Mouse (Mus musculus) cerebellum, postnatal 10 days (tissue): Measurements from ENCODE around the gene Mprip.
"Not testable (repeated sequence)": the region's sequence is repeated elsewhere in the genome, so short reads cannot be mapped to it uniquely, and the experiment has no call there.

Source experiments
- DNase-seq, 2 experiments: peaks; one replicate each; pipeline ENCODE4 v3.0.0; 2021; ENCODE audit warnings: mixed read lengths in 2 of 2

Gene Mprip

DNA sequence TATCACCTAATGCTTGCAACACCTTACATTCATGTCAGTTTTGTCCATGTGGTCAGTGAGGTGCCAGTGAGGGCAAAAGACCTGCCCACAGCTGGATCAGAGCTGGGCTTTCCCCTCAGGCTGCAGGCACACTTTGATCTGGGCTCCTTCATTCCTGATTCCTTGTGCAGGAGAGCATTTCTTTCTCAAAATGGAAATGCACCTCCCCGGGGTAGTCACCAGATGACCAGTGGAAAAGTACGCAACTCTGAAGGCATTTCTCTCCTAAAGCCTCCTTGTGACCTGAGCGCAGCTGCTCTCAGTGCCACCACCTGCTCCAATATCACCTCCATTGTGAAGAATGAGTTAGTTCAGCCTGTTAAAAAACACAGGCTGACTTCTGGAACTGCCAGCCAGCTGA lies at the start of gene Mprip:
Mprip (plus strand) TSS at position 301 of the 400 bp plus-strand sequence.
- no peak for DNase-seq

DNA sequence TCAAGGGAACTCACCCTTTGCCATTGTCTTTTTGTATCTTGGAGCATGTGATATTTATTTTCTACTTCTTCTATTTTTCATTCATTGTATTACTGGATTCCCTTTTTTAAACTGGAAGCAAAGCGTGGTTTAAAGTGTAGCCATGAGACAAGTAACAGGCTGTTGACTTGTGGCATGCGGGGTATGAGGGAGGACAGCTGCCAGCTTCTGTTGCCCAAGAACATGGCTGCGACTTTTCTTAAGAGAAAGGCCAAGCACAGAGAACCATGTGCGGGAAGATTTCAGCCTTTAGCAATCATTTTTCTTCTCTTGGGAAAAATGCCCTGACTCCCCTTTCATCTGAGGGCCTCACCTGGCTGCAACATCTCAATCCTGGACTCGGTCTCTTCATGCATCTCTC lies 49.5 kb upstream of the Mprip start:
- DNase-seq, result no peak

DNA sequence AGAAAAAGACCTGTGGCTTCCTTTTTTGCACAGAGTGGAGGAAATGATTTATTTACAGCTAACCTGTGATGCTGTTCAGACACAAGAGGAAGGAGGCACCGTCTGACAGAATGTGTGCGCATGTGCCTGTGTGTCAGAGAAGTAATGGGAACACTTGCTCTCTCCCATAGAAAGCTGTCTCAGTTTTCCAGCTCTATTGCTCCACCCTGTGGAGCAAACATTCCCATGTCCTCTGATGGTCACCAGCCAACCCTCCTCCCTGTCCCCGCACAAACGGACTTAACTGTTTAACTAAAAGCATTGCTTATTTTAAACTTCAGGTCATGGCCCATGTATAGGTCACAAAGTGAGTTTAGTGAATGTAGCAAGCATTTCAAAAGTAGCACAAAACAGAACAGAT lies 47.0 kb upstream of the Mprip start:
- DNase-seq, result peak; percentile 68 to 72

DNA sequence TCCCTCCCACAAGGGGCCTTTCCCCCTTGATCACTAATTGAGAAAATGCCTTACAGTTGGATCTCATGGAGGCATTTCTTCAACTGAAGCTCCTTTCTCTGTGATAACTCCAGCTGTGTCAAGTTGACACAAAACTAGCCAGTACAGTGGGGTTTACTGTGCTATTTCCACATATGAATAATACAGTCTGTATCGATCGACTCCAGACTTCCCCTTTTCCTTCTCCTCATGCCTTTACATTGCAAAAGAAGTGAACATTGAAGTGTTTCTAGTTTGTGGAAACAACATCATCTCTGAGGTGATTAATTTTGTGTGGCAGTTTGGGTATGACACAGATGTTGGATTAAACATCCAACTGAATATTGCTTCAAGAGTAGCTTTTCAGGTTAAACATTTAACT lies 44.1 kb upstream of the Mprip start:
- DNase-seq, result not testable (repeated sequence)

DNA sequence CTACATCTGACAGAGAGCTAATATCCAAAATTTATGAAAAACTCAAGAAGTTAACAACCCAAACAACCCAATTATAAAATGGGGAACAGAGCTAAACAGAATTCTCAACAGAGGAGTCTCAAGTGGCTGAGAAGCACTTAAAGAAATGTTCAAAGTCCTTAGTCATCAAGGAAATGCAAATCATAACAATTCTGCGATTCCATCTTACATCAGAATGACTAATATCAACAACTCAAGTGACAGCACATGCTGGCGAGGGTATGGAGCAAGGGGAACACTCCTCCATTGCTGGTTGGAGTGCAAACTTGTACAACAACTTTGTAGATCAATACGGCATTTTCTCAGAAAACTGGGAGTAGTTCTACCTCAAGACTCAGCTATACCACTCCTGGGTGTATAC lies 38.9 kb upstream of the Mprip start:
- DNase-seq, result no peak

DNA sequence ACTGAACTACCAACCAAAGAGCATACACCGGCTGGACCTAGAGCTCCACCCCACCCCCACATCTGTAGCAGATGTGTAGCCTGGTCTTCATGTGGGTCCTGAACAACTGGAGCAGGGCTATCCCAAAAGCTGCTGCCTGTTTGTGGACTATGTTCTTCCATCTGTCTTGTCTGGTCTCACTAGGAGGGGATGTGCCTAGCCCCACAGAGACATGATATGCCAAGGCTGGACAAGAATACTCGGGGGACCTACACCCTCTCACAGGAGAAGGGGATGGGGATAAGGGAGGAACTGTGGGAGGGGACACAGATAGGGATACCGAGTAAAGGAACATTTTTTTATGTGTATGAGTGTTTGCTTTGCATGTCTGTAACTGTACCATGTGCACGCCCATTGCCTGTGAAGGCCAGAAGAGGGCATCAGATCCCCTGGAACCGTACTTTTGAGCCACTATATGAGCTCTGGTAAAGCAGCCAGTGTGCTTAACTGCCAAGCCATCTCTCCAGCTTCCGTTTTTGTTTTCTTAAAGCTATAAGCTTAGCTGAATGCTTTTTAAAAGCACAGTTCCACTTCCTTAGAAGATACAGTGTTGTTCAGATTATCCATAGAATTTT lies 37.0 kb upstream of the Mprip start:
- DNase-seq, result peak; percentile 80 to 81

DNA sequence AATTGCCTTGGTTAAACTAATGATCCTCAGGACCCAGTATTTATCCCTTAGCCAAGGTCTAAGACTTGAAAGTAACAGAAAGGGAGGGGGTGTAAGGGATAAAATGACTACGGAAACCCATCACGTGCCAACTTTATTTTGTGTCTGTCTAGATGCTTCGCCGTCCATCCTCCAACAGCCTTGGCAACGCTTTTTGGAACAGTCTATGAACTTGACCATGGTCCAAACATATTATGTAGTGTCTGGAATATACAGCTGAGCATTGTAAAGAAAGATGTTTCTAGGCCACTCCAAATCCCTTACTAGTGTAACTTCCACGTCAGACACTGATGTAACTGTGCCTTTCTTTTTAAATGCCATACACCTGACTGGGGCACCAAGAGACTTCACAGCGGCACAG lies 34.9 kb upstream of the Mprip start:
- no peak for DNase-seq

DNA sequence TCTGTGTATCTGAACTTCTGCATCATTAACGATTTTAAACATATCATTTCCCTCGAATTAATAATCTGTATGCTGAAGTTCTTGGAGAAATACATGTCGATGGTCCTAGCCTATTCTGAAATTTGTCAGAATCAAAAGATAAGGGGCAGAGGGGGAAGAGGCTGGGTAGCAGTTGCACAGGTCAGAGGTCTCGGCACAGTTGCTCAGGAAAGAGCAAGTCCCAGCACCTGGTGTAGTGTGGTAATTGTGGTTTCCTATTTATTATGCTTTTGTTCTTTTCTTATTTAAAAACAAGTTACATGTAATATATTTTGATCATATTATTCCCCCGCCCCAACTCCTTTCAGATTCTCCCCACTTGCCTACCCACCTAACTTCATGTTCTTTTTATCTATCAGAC lies 32.9 kb upstream of the Mprip start:
- no peak for DNase-seq

DNA sequence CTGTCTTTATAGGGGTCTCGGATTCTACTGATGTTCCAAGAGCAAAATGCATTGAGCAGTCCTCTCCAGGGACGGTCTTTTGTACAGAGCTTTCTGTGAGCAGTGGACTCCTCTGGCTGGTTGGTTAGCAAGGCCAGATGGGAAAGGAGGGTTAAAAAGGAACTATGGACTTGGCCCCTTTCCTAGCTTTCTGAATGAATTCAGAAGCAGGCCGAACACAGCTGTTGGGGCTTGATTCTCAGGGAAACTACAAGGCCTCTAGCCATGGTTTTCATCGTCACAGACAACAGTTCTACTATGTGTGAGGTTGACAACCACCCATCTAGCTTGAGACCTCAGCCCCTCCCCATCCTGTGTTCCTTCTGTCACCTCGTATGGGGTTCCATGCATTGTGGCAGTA lies 31.2 kb upstream of the Mprip start:
- DNase-seq, result peak; percentile 17 to 27

DNA sequence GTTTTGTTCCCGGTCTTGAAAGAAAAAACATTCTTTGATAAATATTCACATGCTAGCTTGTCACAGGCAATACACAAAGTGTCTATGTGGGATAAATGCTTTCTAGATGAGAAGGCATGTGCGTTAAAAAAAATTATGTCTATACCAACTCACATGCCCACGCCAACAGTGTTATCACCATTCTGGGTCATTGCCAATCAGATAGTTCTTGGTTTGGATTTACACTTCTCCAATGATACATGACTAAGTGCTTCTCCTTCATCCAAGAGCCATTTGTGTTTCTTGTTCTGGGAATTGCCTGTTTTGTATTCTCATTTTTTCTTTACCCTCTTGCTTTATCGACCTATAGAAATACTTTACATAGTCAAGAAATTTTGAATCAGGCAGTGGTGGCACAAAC lies 29.1 kb upstream of the Mprip start:
- no peak for DNase-seq

DNA sequence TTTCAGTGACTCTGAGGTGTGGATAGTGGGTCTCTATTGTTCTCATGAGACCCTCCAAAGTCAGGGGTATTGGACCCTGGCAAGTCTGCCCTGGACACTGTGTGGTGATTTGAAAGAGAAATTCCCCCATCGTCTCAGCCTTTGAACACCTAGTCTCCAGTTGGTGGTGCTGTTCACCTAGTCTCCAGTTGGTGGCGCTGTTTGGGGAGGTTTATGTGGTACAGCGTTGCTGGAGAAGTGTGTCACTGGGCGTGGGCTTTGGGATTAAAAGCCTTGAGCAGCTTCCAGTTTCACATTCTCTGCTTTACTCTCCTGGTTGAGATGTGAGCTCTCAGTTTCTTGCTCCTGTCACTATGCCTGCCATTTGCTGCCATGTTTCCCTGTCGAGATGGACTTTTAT lies 28.1 kb upstream of the Mprip start:
- peak; percentile 66 to 81 for DNase-seq

DNA sequence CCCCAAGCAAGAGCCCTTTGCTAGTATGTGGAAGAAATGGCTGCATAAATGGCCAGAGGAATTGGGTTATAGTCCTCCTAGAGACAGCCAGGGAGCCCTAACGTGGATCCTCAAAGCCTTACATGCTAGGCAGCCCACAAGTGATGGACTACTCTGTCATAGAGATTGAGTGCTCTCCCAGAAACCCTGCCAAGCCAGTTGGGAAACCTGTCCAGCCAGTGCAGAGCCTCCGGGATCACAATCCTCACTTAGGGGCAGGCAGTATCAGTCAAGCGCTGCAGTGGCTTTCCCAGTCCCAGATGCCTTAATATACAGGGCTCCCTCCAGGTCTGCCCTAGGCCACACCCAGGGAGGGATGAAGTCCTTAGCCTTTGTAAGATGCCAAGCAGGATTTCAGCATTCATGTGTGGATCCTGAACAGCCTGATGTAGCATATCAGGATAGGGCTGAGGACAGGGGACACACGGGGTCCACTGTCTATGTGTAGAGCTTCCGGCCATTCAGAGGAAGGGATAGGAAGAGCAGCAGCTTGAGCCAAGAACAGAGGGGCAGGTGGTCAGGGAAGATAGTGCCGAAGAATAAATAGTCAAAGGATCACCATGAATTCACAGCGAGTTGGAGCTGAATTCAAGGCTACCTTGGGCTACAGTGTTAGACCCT lies 27.0 kb upstream of the Mprip start:
- DNase-seq, result peak in 1 of 2 experiments; percentile 22

DNA sequence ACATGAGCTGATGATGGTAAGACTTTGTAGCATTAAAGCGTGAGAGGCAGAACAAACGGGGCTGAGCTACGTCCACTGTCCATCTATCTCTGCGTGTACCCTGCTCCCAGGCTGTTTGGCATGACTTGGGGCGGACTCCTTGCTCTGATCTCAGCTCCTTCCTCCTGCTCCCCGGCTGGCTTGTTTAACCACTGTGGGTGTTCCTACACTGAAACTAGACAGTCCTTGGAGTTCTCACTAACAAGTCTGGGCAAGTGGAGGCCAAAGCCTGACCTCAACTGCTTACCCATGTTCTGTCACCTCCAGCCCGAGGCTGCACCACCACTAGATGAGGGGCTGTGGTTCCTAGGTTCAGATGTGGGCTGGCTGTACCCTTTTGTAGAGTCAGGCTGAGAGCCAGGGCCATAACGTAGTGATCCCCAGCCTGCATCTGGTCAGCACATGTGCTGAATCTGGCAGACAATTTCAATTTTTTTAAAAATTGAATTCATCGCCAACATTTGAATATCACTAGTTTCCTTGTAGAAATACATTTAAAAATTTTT lies 25.8 kb upstream of the Mprip start:
- DNase-seq, result no peak

DNA sequence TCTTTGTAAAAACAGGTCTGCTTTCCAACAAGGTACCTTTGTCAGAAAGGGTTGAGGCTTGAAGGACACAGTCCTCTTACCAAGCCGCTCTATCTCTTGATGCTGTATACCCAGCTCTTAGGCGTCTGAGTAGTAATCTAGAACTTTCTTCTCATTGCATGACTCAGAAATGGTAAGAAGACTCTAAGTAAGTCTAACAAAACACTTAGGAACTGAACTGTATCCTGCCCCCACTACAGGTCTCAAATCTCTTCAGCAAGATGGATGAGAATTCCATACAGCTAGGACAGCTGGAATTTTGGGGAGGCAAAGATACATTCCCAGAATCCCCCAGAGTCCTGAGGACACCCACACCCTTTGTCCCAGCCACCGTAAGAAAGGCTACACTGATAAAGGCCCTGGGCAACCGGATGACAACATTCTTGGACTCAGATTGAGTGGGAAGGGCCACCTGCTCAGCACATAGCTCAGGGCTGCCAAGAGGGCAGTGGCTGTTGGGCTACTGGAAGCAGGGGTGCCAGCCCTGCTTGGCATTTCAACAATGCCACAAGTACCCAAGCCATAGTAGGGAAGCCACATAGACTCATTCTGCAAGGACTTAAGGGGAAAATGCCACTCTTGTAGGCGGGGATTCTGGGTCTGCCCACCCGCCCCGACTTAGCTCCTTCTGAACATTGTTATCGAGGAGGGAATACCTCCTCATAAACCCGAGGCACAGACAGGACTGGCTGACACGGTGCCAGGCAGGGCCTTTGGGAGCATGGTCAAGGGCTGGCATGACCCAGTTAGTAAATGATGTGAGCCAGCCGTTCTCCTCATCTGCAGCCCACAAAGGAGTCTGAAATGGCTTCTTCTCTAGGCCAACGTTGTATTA lies 25.0 kb upstream of the Mprip start:
- peak; percentile 67 to 71 for DNase-seq

DNA sequence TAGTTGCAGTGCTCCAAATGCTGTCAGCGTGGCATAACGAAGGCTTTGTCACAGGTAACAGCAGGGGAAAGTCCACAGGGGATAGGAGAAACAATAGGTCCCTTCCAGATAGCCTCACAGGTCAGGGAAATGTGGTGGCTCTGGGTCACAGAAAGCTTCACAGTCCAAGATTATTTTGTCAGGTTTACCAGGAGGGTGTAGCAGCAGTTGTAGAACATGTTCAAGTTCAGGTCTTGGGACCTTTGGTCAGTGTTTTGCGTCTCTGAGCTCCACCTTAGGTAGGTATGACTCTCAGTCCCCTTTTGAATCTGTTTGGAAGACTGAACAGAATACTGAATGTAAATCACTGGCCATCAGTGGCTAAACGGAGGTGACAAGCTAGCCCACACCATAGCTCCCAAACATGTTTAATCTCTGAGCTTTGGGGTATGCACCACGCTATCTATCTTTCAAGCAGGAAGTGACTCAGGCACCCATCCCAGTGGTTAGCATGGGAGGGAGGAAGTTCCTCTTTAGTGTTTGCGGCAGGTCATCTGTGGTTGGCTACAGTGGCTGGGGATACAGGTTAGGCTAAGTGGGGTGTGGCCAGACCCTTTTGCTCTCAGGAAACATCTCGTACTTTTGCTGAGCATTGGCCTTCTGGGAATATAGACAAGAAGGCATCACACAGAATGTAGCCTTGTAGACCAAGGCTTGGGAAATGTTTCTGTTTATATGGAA lies 24.2 kb upstream of the Mprip start:
- no peak for DNase-seq

DNA sequence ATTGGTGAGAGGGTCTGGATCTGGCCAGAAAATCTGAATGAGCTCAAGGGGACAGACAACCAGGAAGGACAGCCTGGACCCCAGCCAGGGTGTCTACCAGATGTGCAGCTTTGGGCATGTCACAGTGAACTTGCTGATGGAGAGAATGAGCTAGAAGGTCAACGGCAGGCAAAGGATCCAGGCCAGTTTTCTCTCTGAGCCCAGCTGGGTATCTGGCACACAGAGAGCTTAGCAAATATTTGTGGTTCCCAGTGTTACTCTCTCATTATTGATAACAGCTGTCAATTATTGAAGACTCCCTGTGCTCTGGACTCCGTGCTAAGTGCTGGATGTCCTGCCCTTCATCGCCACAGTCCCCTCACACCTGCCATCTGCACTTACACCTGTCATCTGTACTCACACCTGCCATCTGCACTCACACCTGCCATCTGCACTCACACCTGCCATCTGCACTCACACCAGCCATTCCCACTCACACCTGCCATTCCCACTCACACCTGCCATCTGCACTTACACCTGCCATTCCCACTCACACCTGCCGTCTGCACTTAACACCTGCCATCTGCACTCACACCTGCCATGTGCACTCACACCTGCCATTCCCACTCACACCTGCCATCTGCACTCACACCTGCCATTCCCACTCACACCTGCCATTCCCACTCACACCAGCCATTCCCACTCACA lies 21.0 kb upstream of the Mprip start:
- peak in 1 of 2 experiments; percentile 12 for DNase-seq

DNA sequence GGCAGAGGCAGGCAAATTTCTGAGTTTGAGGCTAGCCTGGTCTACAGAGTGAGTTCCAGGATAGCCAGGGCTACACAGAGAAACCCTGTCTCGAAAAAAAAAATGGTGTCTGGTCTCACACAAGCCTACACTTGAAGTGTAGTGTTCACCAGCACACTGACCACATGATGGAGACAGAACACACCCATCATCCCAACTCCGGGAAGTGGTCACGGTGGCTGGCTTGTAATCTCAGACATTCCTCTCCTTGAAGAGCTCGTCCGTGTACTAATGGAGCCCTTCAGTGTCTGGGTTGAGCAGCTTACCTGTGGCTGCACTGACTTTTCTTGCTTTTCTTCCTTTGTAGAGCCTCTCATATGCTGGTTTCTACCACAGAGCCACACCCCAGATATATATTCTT lies 19.9 kb upstream of the Mprip start:
- DNase-seq, result no peak

DNA sequence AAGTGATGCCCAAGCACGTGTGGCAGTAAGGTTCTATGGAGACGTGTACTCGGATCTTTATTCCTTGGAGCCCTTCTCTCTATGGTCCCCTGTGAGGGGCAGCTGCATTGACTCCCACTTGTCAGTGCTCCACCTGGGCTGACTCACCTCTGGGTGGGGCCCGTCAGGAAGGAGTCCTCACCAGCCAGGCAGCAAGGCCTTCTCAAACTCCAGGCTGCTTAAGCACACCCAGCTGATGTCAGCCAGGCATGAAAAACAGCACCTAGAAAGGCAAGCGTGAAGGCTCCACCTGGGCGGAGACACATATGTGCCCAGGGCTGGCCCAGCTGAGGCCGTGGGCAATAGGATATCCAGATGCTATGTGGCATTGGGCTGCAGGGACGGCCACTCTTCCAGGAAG lies 18.7 kb upstream of the Mprip start:
- DNase-seq, result no peak

DNA sequence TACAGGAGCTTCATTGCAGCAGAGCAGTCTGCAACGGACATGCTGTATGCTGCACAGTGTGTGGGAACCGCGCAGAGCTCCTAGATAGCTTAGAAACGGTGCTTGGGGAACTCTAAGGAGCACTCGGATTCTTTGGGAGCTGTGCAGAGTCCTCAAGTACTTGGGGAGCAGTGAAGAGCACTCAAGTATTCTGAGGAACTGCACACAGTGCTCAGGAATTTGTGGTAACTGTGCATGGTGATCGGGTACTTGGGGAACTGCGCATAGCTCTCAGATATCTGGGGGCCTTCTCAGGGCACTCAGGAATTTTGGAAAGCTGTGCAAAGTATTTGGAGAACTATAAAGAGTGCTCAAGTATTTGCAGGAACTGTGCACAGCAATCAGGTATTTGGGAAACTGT lies 16.1 kb upstream of the Mprip start:
- DNase-seq, result no peak

DNA sequence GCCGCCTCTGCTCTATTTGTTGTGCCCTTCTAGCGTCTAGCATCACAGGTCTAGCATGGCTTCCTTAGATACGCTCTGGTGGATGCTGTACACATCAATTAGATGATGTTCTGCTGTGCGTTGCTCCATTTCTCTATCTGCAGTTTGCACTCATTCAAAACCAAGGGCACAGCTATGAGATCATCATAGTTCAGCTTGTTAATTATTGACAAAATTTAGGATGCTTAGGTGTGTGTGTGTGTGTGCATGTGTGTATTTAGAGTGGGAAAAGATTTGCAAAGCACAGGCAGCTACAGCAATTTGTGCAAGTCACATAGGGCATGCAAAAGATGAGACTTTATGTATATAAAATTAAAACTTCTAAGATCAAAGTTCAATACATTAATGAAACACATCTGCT lies 12.0 kb upstream of the Mprip start:
- no peak for DNase-seq

DNA sequence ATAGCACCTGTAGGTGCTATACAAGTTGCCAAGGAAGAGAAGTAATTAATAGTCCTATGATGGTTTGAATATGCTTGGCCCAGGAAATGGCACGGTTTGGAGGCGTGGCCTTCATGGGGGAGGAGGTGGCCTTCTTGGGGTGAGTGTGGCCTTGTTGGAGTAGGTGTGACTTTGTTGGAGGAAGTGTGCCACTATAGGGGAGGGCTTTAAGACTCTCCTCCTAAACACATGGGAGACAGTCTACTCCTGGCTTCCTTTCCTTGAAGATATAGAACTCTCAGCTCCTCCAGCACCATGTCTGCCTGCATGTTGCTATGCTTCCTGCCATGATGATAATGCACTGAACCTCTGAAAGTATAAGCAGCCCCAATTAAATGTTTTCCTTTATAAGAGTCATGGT lies 8.1 kb upstream of the Mprip start:
- no peak for DNase-seq

DNA sequence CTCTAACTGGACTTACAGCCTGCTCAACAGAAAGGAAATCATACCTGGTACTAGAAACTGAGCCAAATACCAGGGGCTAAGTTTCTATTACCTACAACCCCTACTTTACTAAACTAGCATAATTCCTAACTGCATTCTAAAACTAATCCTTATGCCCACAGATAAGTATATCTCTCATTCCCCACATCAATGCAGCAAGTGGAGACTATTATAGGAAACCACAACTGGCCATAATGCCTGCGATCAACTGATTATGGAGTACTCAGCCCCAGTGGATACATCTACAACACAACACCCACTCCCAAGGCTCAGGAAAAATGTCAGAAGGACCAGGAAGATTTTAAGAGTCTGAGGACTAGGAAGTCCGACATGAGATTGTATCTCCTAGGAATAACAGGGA lies 7.6 kb upstream of the Mprip start:
- DNase-seq, result no peak
